Mouse (Mus musculus) gastrocnemius, adult 18-20 months (tissue): Measurements from ENCODE around the gene Hectd4. TPM values are rescaled to one million over a fixed set of nuclear protein-coding genes. Genes with fewer than 3 reads are reported as not detected.
A peak's percentile ranks its signal among the peaks of the same experiment; 100 is the strongest.
"Not testable (repeated sequence)": the region's sequence is repeated elsewhere in the genome, so short reads cannot be mapped to it uniquely, and the experiment has no call there.

Experiments used
- DNase-seq: peaks from one replicate; pipeline ENCODE4 v3.0.0; 2021; ENCODE audit warnings: low spot score
- total RNA-seq, 2 experiments: library from RNA; stranded (reverse); gene quantifications; 2 replicates each; pipeline ENCODE4 v1.2.3; 2021

Hectd4 gene
- total RNA-seq, 2 experiments from 2014 or later = 11.3 to 11.8 TPM

GRCm38 (mm10) chr5:121280456-121280855 lies 60.4 kb downstream of the Hectd4 start:
- no peak for DNase-seq

GRCm38 (mm10) chr5:121283051-121283450 lies 63.0 kb downstream of the Hectd4 start:
- DNase-seq = no peak

- DNase-seq = no peak
These were observed 64.8 kb downstream of the Hectd4 start for GRCm38 (mm10) chr5:121284816-121285215.

- DNase-seq = no peak
These were observed 67.2 kb downstream of the Hectd4 start for GRCm38 (mm10) chr5:121287213-121287612.

GRCm38 (mm10) chr5:121290289-121290688 lies 70.3 kb downstream of the Hectd4 start:
- no peak for DNase-seq

GRCm38 (mm10) chr5:121292309-121293165 lies 72.5 kb downstream of the Hectd4 start:
- DNase-seq = no peak

- no peak for DNase-seq
These were observed 85.0 kb downstream of the Hectd4 start for GRCm38 (mm10) chr5:121305009-121305408.

- DNase-seq = no peak
These were observed 87.6 kb downstream of the Hectd4 start for GRCm38 (mm10) chr5:121307620-121308019.

GRCm38 (mm10) chr5:121311576-121311975 lies 91.6 kb downstream of the Hectd4 start:
- DNase-seq = no peak

GRCm38 (mm10) chr5:121313764-121314474 lies 93.9 kb downstream of the Hectd4 start:
- no peak for DNase-seq

GRCm38 (mm10) chr5:121326079-121326805 lies 106.2 kb downstream of the Hectd4 start:
- no peak for DNase-seq

- peak; percentile 25 for DNase-seq
These were observed 109.5 kb downstream of the Hectd4 start for GRCm38 (mm10) chr5:121329333-121330058.

GRCm38 (mm10) chr5:121330154-121330816 lies 110.3 kb downstream of the Hectd4 start:
- DNase-seq = not testable (repeated sequence)

GRCm38 (mm10) chr5:121331731-121332130 lies 111.7 kb downstream of the Hectd4 start:
- DNase-seq = no peak

GRCm38 (mm10) chr5:121333976-121334375 lies 114.0 kb downstream of the Hectd4 start:
- no peak for DNase-seq

GRCm38 (mm10) chr5:121334454-121334853 lies 114.4 kb downstream of the Hectd4 start:
- no peak for DNase-seq

GRCm38 (mm10) chr5:121335426-121335825 lies 115.4 kb downstream of the Hectd4 start:
- DNase-seq = no peak

GRCm38 (mm10) chr5:121336009-121336408 lies 116.0 kb downstream of the Hectd4 start:
- peak; percentile 18 for DNase-seq

GRCm38 (mm10) chr5:121336776-121337175 lies 116.8 kb downstream of the Hectd4 start:
- DNase-seq = no peak

- no peak for DNase-seq
These were observed 119.7 kb downstream of the Hectd4 start for GRCm38 (mm10) chr5:121339507-121340230.
